11 mouse cellular contexts compared by ENCODE assay signal in the genomic region with DNA sequence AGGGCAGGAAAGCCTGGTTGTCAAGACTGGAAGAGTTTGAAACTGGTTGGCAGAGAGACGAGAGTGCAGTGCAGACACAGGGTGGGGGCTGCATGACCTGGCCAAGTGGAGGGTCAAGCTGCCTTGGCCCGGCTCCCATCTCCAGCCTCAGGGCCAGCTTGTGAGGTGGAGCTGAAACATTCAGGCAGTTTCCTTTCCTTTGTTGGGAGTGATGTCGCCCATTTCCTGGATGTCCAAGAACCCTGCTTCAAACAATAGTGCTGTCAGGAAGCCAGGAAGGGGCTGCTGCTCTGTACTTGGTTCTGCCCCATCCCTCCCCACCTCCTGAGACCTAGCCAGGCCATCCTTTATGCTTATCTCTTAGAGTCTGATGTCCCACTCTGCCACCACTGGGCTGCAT. TPM values are rescaled to one million over a fixed set of nuclear protein-coding genes. Genes with fewer than 3 reads are reported as not detected.
DNase-seq lines count a peak whose midpoint lies in the region; ATAC-seq and TF ChIP-seq lines count a peak whose summit lies in the region.
"Had no signal": no experiment of that assay in that cellular context is flagged by ENCODE, and none has a peak within 500 bp of the region (broad histone marks: within the 10 kb centered on the region; RNA-seq: fewer than 3 reads in every experiment).

No protein-coding gene starts in this region.

- H3K27ac ChIP-seq in heart, embryonic 11.5 days (ENCODE audit: low read depth, low read length) = no peak overlapping the region
- H3K27ac ChIP-seq in heart, embryonic 12.5 days (ENCODE audit: poor library complexity, severe bottlenecking) = no peak overlapping the region
- no peak overlapping the region for H3K27ac ChIP-seq in kidney, postnatal 0 days
- no peak overlapping the region for H3K27ac ChIP-seq in thymus, adult 2 months (ENCODE audit: control insufficient read depth, insufficient read depth, low read length)
- H3K27ac ChIP-seq: liver, embryonic 15.5 days had no signal

- H3K4me3 ChIP-seq in heart, embryonic 11.5 days (ENCODE audit: low read depth, low read length) = no peak overlapping the region
- no peak overlapping the region for H3K4me3 ChIP-seq in heart, embryonic 12.5 days
- H3K4me3 ChIP-seq in kidney, postnatal 0 days (replicated peaks; ENCODE audit: low read depth, low read length) = no peak overlapping the region
- no peak overlapping the region for H3K4me3 ChIP-seq in thymus, adult 2 months (ENCODE audit: control insufficient read depth, insufficient read depth, low read length)
- H3K4me3 ChIP-seq: liver, embryonic 15.5 days had no signal

- no peak for TF ChIP-seq CTCF in kidney, postnatal 0 days (IDR thresholded peaks at IDR 0.05; ENCODE audit: low read depth)
- TF ChIP-seq CTCF in thymus, adult 2 months (IDR thresholded peaks at IDR 0.05; ENCODE audit: borderline replicate concordance, control insufficient read depth, extremely low read depth, insufficient read depth, low read length, poor library complexity) = no peak

- no peaks in the 10 kb centered on the region for H3K4me1 ChIP-seq in heart, embryonic 11.5 days (ENCODE audit: control insufficient read depth, insufficient read depth, low read length)
- 0 out of 2 replicates have a peak, but pooled peaks cover 12% of the 10 kb centered on the region for H3K4me1 ChIP-seq in heart, embryonic 12.5 days (replicated peaks)
- peaks cover 5% of the 10 kb centered on the region; the same call in 1 of the 2 replicates for H3K4me1 ChIP-seq in kidney, postnatal 0 days (replicated peaks; ENCODE audit: insufficient read depth, low read length)
- H3K4me1 ChIP-seq in thymus, adult 2 months (replicated peaks; ENCODE audit: control insufficient read depth, insufficient read depth, low read length) = no peaks in the 10 kb centered on the region; the same call in 1 of the 2 replicates
- H3K4me1 ChIP-seq: liver, embryonic 15.5 days had no signal

- H3K36me3 ChIP-seq in heart, embryonic 11.5 days (ENCODE audit: control insufficient read depth, insufficient read depth, low read length) = no peaks in the 10 kb centered on the region
- H3K36me3 ChIP-seq in heart, embryonic 12.5 days = no peaks in the 10 kb centered on the region
- no peaks in the 10 kb centered on the region for H3K36me3 ChIP-seq in kidney, postnatal 0 days (ENCODE audit: insufficient read depth, low read length)
- no peaks in the 10 kb centered on the region for H3K36me3 ChIP-seq in thymus, adult 2 months (ENCODE audit: control insufficient read depth, insufficient read depth, low read length)
- H3K36me3 ChIP-seq: liver, embryonic 15.5 days had no signal

- TF ChIP-seq POLR2A in thymus, adult 2 months (IDR thresholded peaks at IDR 0.05; ENCODE audit: control insufficient read depth, extremely low read depth, insufficient read depth, low read length, poor library complexity) = no peak

- H3K9me3 ChIP-seq in heart, embryonic 11.5 days (replicated peaks; ENCODE audit: control insufficient read depth, low read length) = no peaks in the 10 kb centered on the region
- H3K9me3 ChIP-seq in heart, embryonic 12.5 days (replicated peaks) = no peaks in the 10 kb centered on the region
- H3K9me3 ChIP-seq in kidney, postnatal 0 days (replicated peaks; ENCODE audit: low read length) = no peaks in the 10 kb centered on the region
- H3K9me3 ChIP-seq: liver, embryonic 15.5 days had no signal

- no peak overlapping the region for H3K4me2 ChIP-seq in heart, embryonic 11.5 days
- H3K4me2 ChIP-seq in heart, embryonic 12.5 days = no peak overlapping the region
- no peak overlapping the region for H3K4me2 ChIP-seq in kidney, postnatal 0 days (ENCODE audit: low read length)
- H3K4me2 ChIP-seq: liver, embryonic 15.5 days had no signal

- peak; percentile 58 to 86 for DNase-seq in heart, adult 18-20 months
- DNase-seq in kidney, postnatal 0 days (ENCODE audit: low spot score) = peak; percentile 66
- DNase-seq in lung, postnatal 4 days = peak; percentile 81 to 91
- DNase-seq in layer of hippocampus, postnatal 10 days (ENCODE audit: low spot score in 2 of 2) = no peak
- no peak for DNase-seq in thymus, adult 2 months
- DNase-seq: cerebellum, adult 8-10 months had no signal

- no peak; the same call in 1 of the 2 replicates for ATAC-seq in heart, embryonic 11.5 days (replicated peaks; ENCODE audit: insufficient number of reproducible peaks, low FRiP score, low TSS enrichment)
- peak; percentile 66 for ATAC-seq in heart, embryonic 12.5 days (ENCODE audit: insufficient number of reproducible peaks, low FRiP score)
- ATAC-seq in kidney, postnatal 0 days (replicated peaks; ENCODE audit: low FRiP score, low read depth) = no peak
- no peak for ATAC-seq in megakaryocyte progenitor cell, adult 5-6 weeks (replicated peaks; ENCODE audit: poor library complexity)

- no peak overlapping the region for H3K9ac ChIP-seq in heart, embryonic 11.5 days (ENCODE audit: low read depth, low read length)
- no peak overlapping the region for H3K9ac ChIP-seq in heart, embryonic 12.5 days
- H3K9ac ChIP-seq in kidney, postnatal 0 days (ENCODE audit: low read depth, low read length) = no peak overlapping the region
- H3K9ac ChIP-seq: liver, embryonic 15.5 days had no signal

- WGBS in heart, embryonic 11.5 days (ENCODE audit: insufficient replicate concordance) = 34% methylated on average over 3 of the region's 3 CpGs
- WGBS in heart, embryonic 12.5 days = 39% methylated on average over 3 of the region's 3 CpGs
- 56% methylated on average over 3 of the region's 3 CpGs for WGBS in kidney, postnatal 0 days
- WGBS in thymus, adult 2 months = 94% methylated on average over 3 of the region's 3 CpGs

- H3K27me3 ChIP-seq in heart, embryonic 11.5 days (ENCODE audit: control insufficient read depth, insufficient read depth, low read length) = 0 out of 2 replicates have a peak, but pooled peaks cover 3% of the 10 kb centered on the region
- peaks cover 10% of the 10 kb centered on the region for H3K27me3 ChIP-seq in heart, embryonic 12.5 days (replicated peaks)
- no peaks in the 10 kb centered on the region for H3K27me3 ChIP-seq in kidney, postnatal 0 days (ENCODE audit: insufficient read depth, low read length)
- no peaks in the 10 kb centered on the region for H3K27me3 ChIP-seq in thymus, adult 2 months (ENCODE audit: control insufficient read depth, insufficient read depth, low read length)

RNA-seq across cellular contexts. Expression of gene Ndufa8, which starts 25.9 kb away (rescaled TPM):
- 100 to 1,000 TPM; 687 to 800 TPM for total RNA-seq in heart, adult 18-20 months (2021)
- polyA plus RNA-seq in heart, embryonic 11.5 days (2014; fragmentation: Nextera tagmentation; extraction: Ambion mirVana) = 367 and 380 TPM in 2 replicates
- polyA plus RNA-seq in heart, embryonic 12.5 days (2016; fragmentation: Nextera tagmentation; extraction: Ambion mirVana) = 287 and 300 TPM in 2 replicates
- polyA plus RNA-seq in kidney, postnatal 0 days (2015; fragmentation: Nextera tagmentation; extraction: Ambion mirVana) = 383 TPM in 2 replicates
- 85.0 and 100 TPM in 2 replicates for total RNA-seq in megakaryocyte progenitor cell, adult 5-6 weeks (2015)
- 42.4 and 53.3 TPM in 2 replicates for total RNA-seq in megakaryocyte progenitor cell, adult 5-6 weeks (2017)
- 100 to 1,000 TPM; 183 to 205 TPM for total RNA-seq in layer of hippocampus, postnatal 10 days (2021)
- 75.4 and 83.9 TPM in 2 replicates for polyA plus RNA-seq in thymus, adult 2 months (2012; rRNA removed)

RNA-seq across cellular contexts. Expression of gene Morn5, which starts 26.0 kb away (rescaled TPM):
- total RNA-seq in heart, adult 18-20 months (2021) = not detected
- polyA plus RNA-seq in heart, embryonic 11.5 days (2014; fragmentation: Nextera tagmentation; extraction: Ambion mirVana) = 0.23 TPM in 1 of 2 replicates, not detected in the other
- not detected in 2 replicates for polyA plus RNA-seq in heart, embryonic 12.5 days (2016; fragmentation: Nextera tagmentation; extraction: Ambion mirVana)
- 0.27 and 0.62 TPM in 2 replicates for polyA plus RNA-seq in kidney, postnatal 0 days (2015; fragmentation: Nextera tagmentation; extraction: Ambion mirVana)
- not detected in 2 replicates for total RNA-seq in megakaryocyte progenitor cell, adult 5-6 weeks (2015)
- total RNA-seq in megakaryocyte progenitor cell, adult 5-6 weeks (2017) = not detected in 2 replicates
- total RNA-seq in layer of hippocampus, postnatal 10 days (2021) = 1 to 10 TPM; 1.8 to 2.5 TPM
- 0.26 TPM in 1 of 2 replicates, not detected in the other for polyA plus RNA-seq in thymus, adult 2 months (2012; rRNA removed)
- total RNA-seq: monocyte, adult 5-6 weeks had no signal
- polyA plus RNA-seq: liver, embryonic 15.5 days had no signal

RNA-seq across cellular contexts. Expression of gene Ttll11, which starts 43.6 kb away (rescaled TPM):
- total RNA-seq in heart, adult 18-20 months (2021) = 1 to 10 TPM; 1.1 to 1.9 TPM
- polyA plus RNA-seq in heart, embryonic 11.5 days (2014; fragmentation: Nextera tagmentation; extraction: Ambion mirVana) = 0.34 and 0.79 TPM in 2 replicates
- polyA plus RNA-seq in heart, embryonic 12.5 days (2016; fragmentation: Nextera tagmentation; extraction: Ambion mirVana) = 1.5 and 1.8 TPM in 2 replicates
- 1.2 and 1.5 TPM in 2 replicates for polyA plus RNA-seq in kidney, postnatal 0 days (2015; fragmentation: Nextera tagmentation; extraction: Ambion mirVana)
- total RNA-seq in megakaryocyte progenitor cell, adult 5-6 weeks (2015) = not detected in 2 replicates
- total RNA-seq in megakaryocyte progenitor cell, adult 5-6 weeks (2017) = 0.04 TPM in 1 of 2 replicates, not detected in the other
- 10 to 100 TPM; 14.5 to 15.2 TPM for total RNA-seq in layer of hippocampus, postnatal 10 days (2021)
- polyA plus RNA-seq in thymus, adult 2 months (2012; rRNA removed) = 0.33 and 0.46 TPM in 2 replicates
- total RNA-seq: monocyte, adult 5-6 weeks had no signal

Comparison
In these comparisons a context has a peak if more than half of its experiments do, and no peak if none do; other contexts are left out.
1. DNase-seq: peak in heart, adult 18-20 months (2 of 2), kidney, postnatal 0 days (single experiment) and lung, postnatal 4 days (2 of 2); none in layer of hippocampus, postnatal 10 days (0 of 2) and thymus, adult 2 months (single experiment).